Mouse (Mus musculus) midbrain, embryonic 15.5 days (tissue): Measurements from ENCODE around the gene Clec4f. TPM values are rescaled to one million over a fixed set of nuclear protein-coding genes. Genes with fewer than 3 reads are reported as not detected.

Experiments
- ATAC-seq: fragments of 200-750 bp; cut with Nextera tagmentation; replicated peaks from 2 replicates; pipeline ENCODE4 v1.8.0; 2017; ENCODE audit warnings: moderate TSS enrichment
- H3K27ac ChIP-seq: fragments of 300-500 bp; sonication (generic); 2 replicates; pipeline ENCODE4 v1.5.1; 2015; ENCODE audit warnings: mild to moderate bottlenecking, inconsistent platforms
- H3K27me3 ChIP-seq: fragments of 300-500 bp; sonication (generic); replicated peaks from 2 replicates; pipeline ENCODE4 v1.6.1; 2015; ENCODE audit warnings: inconsistent platforms
- H3K36me3 ChIP-seq: fragments of 300-500 bp; sonication (generic); replicated peaks from 2 replicates; pipeline ENCODE4 v1.6.1; 2015; ENCODE audit warnings: inconsistent platforms
- H3K4me1 ChIP-seq: fragments of 300-500 bp; sonication (generic); 2 replicates; pipeline ENCODE4 v1.6.1; 2015; ENCODE audit warnings: inconsistent platforms
- H3K4me2 ChIP-seq: fragments of 300-500 bp; sonication (generic); 2 replicates; pipeline ENCODE4 v1.6.1; 2015; ENCODE audit warnings: inconsistent platforms, mild to moderate bottlenecking, moderate library complexity
- H3K4me3 ChIP-seq: fragments of 300-500 bp; sonication (generic); 2 replicates; pipeline ENCODE4 v1.5.1; 2015; ENCODE audit warnings: mild to moderate bottlenecking, inconsistent platforms
- H3K9ac ChIP-seq: fragments of 300-500 bp; sonication (generic); 2 replicates; pipeline ENCODE4 v1.6.1; 2015; ENCODE audit warnings: mild to moderate bottlenecking, inconsistent platforms
- H3K9me3 ChIP-seq: fragments of 300-500 bp; sonication (generic); 2 replicates; pipeline ENCODE4 v1.6.1; 2016; ENCODE audit warnings: inconsistent platforms
- WGBS: fragments of 180-500 bp; shearing (Covaris S2); methylation state at CpG from one replicate; pipeline ENCODE4 v1.1.7; 2015; ENCODE audit warnings: mixed read lengths; 5-methylcytosine and 5-hydroxymethylcytosine counted together
- polyA plus RNA-seq: library from polyadenylated mRNA; unstranded; fragments of >200 nt; fragmentation: Nextera tagmentation; extraction: Ambion mirVana; gene quantifications from 2 replicates; pipeline ENCODE4 v1.2.1, GENCODE M21; 2015

Gene Clec4f
- polyA plus RNA-seq, 1 experiment from 2014 or later: not detected

GRCm38 (mm10) chr6:83619955-83620354 is 36.0 kb downstream of the Clec4f start:
- 71% methylated on average over 9 of the region's 9 CpGs for WGBS

GRCm38 (mm10) chr6:83617581-83618335 is 38.2 kb downstream of the Clec4f start:
- no peak for ATAC-seq
- H3K9ac ChIP-seq: no peak overlapping the region
- no peaks in the 10 kb centered on the region for H3K36me3 ChIP-seq
- H3K9me3 ChIP-seq: no peaks in the 10 kb centered on the region
- no peaks in the 10 kb centered on the region for H3K27me3 ChIP-seq
- no peaks in the 10 kb centered on the region for H3K4me1 ChIP-seq
- H3K4me2 ChIP-seq: no peak overlapping the region
- no peak overlapping the region for H3K4me3 ChIP-seq
- H3K27ac ChIP-seq: no peak overlapping the region
- 84% methylated on average over 15 of the region's 15 CpGs for WGBS

More at GRCm38 (mm10) chr6:83619955-83620354, 36.0 kb downstream of the Clec4f start:
- no peaks in the 10 kb centered on the region for H3K36me3 ChIP-seq
- no peaks in the 10 kb centered on the region for H3K9me3 ChIP-seq
- ATAC-seq: no peak
- no peaks in the 10 kb centered on the region for H3K27me3 ChIP-seq
- no peaks in the 10 kb centered on the region for H3K4me1 ChIP-seq
- no peak overlapping the region for H3K27ac ChIP-seq
- H3K4me2 ChIP-seq: no peak overlapping the region
- no peak overlapping the region for H3K4me3 ChIP-seq
- no peak overlapping the region for H3K9ac ChIP-seq

DNA sequence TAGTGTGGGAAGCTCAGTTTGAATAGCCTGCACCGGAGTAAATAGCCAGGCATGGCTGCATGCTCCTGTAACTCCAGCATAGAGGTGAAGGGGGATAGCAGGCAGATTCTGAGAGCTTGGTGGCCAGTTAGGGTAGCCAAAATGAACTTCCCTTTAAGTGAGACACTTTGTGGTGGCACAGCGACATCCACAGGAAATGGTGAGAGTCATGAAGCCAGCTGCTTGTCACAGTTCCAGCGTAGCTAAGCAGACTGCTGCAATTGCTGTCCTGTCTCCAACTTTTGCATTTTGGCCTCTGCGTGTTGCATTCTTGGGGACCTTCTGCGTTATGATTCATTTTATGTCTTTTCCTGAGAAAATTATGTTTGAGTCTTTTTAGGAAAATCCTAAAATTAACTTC is 39.5 kb downstream of the Clec4f start:
- no peak overlapping the region for H3K27ac ChIP-seq
- WGBS: 83% methylated on average over 5 of the region's 5 CpGs
- H3K4me2 ChIP-seq: no peak overlapping the region
- no peaks in the 10 kb centered on the region for H3K27me3 ChIP-seq
- no peak overlapping the region for H3K9ac ChIP-seq
- H3K4me1 ChIP-seq: no peaks in the 10 kb centered on the region
- H3K4me3 ChIP-seq: no peak overlapping the region
- no peaks in the 10 kb centered on the region for H3K36me3 ChIP-seq
- ATAC-seq: no peak
- no peaks in the 10 kb centered on the region for H3K9me3 ChIP-seq

DNA sequence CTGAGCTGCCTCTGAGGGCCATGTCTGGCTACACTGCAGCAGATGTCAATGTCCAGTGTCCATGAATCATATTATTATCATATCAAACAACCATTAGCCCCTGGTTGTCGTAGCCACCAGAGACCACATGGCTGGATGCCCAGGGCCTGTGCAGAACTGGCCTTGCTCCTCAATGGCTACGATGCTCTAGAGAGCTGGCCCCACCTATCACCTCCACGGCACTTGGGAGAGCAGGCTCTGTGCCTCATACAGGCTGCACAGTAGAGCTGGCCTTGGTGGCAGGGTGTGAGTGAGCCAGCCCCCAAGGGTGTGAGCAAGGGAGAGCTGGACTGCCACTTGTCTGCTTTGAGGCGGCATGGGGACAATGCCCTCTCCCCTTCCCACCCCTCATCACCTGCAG is 41.5 kb downstream of the Clec4f start:
- Histone ChIP-seq H3K9me3 (no peaks in the 10 kb centered on the region), H3K4me1 (no peaks in the 10 kb centered on the region), H3K4me3 (no peak overlapping the region), H3K27ac (no peak overlapping the region), H3K9ac (no peak overlapping the region), H3K27me3 (no peaks in the 10 kb centered on the region; the same call in 1 of the 2 replicates), H3K4me2 (no peak overlapping the region), H3K36me3 (no peaks in the 10 kb centered on the region)
- WGBS: 90% methylated on average over 4 of the region's 4 CpGs
- no peak for ATAC-seq

DNA sequence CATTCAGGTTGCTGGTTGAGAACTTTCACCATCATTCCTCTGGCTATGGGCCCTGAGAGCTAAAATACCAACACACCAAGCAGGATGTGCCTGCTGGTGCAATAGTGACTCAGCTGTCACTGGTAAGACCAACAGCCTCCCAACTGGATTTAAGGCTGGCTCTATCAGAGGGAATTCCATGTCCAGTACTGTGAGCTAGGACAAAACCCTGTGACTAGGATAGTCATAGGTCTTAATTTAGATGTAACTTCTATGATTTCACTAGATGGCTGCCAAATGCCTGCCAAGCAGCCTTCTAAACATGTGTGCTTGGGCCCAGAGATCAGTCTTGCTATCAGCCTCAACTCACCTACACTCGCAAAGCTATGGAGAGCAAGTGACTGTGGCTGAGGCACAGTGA is 43.0 kb downstream of the Clec4f start:
- H3K9ac ChIP-seq: no peak overlapping the region
- WGBS: 91% methylated on average over 1 of the region's 1 CpGs
- H3K4me1 ChIP-seq: no peaks in the 10 kb centered on the region
- no peaks in the 10 kb centered on the region for H3K36me3 ChIP-seq
- no peak for ATAC-seq
- no peaks in the 10 kb centered on the region for H3K9me3 ChIP-seq
- H3K27me3 ChIP-seq: no peaks in the 10 kb centered on the region; the same call in 1 of the 2 replicates
- H3K4me2 ChIP-seq: no peak overlapping the region
- H3K4me3 ChIP-seq: no peak overlapping the region
- H3K27ac ChIP-seq: no peak overlapping the region

DNA sequence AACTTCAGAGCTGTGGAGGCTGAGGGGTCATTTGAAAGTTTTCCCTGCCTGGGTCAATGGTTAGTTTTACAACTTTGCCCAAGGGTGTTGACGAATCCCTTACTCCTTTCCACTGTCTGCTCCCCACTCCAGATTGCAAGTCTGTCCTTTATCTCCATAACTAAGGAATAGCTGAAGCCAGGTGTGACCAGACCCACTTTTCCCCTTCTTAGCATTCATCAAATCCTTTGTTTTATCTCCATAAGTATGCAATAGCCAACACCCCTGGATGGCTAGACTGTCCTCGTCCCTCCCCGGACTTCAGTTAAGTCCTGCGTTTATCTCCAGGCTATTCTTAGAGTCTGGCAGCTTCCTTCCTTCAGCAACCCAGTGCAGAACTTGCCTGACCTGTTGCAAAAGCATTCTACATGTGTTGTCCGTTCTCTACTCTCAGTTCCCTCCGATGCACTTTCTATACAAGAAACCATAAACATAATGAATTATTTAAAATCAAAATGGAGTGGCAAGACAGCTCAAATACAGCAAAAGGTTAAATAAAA is 56.3 kb downstream of the Clec4f start:
- 91% methylated on average over 6 of the region's 6 CpGs for WGBS
- Histone ChIP-seq H3K9me3 (no peaks in the 10 kb centered on the region), H3K4me3 (no peak overlapping the region; the same call in 1 of the 2 replicates), H3K4me2 (0 out of 2 replicates have a peak overlapping the region, but pooled peaks have one; percentile 59), H3K4me1 (no peaks in the 10 kb centered on the region), H3K27ac (no peak overlapping the region), H3K36me3 (no peaks in the 10 kb centered on the region), H3K27me3 (no peaks in the 10 kb centered on the region), H3K9ac (no peak overlapping the region)
- ATAC-seq: no peak

DNA sequence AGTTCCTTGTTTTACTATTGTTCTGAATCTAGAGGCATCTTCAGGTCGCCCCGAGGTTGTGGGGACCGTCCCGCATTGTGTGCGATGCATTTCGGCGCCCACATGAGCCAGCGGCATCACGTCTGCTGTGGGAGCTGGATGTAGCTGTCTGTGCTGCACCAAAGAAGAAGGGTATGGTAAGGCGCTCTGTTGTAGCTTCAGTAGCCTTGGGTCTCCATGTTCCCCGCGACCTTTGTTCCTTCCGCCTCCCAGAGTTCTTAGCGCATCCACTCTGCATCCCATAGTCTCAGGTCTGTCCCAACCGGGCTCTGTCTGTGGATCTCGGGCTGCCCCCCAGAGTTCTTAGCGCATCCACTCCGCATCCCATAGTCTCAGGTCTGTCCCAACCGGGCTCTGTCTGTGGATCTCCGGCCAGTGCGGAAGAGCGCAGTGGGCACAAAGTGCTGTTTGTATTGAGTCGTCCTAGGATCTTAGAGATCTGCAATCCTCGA is 56.9 kb downstream of the Clec4f start:
- WGBS: 35% methylated on average over 24 of the region's 24 CpGs
- H3K9me3 ChIP-seq: no peaks in the 10 kb centered on the region
- H3K4me3 ChIP-seq: peak overlapping the region; percentile 38
- peak overlapping the region; percentile 32 for H3K9ac ChIP-seq
- no peaks in the 10 kb centered on the region for H3K27me3 ChIP-seq
- no peaks in the 10 kb centered on the region for H3K4me1 ChIP-seq
- no peaks in the 10 kb centered on the region for H3K36me3 ChIP-seq
- H3K27ac ChIP-seq: 0 out of 2 replicates have a peak overlapping the region, but pooled peaks have one; percentile 48
- peak overlapping the region; percentile 59 for H3K4me2 ChIP-seq
- ATAC-seq: peak; percentile 63; the same call in 1 of the 2 replicates

- Histone ChIP-seq H3K4me3 (peak overlapping the region; percentile 38), H3K36me3 (no peaks in the 10 kb centered on the region), H3K9ac (peak overlapping the region; percentile 32), H3K4me1 (no peaks in the 10 kb centered on the region), H3K27me3 (no peaks in the 10 kb centered on the region), H3K9me3 (no peaks in the 10 kb centered on the region), H3K27ac (no peak overlapping the region), H3K4me2 (peak overlapping the region; percentile 59)
- 9% methylated on average over 9 of the region's 9 CpGs for WGBS
- ATAC-seq: peak; percentile 45; the same call in 1 of the 2 replicates
Observed at GRCm38 (mm10) chr6:83598646-83599045, 57.3 kb downstream of the Clec4f start.

- ATAC-seq: no peak
- no peak overlapping the region for H3K4me3 ChIP-seq
- H3K4me2 ChIP-seq: no peak overlapping the region
- H3K36me3 ChIP-seq: no peaks in the 10 kb centered on the region
- no peak overlapping the region for H3K9ac ChIP-seq
- WGBS: 69% methylated on average over 3 of the region's 3 CpGs
- H3K4me1 ChIP-seq: no peaks in the 10 kb centered on the region
- no peaks in the 10 kb centered on the region for H3K9me3 ChIP-seq
- no peak overlapping the region for H3K27ac ChIP-seq
- no peaks in the 10 kb centered on the region for H3K27me3 ChIP-seq
Observed at GRCm38 (mm10) chr6:83597988-83598387, 58.0 kb downstream of the Clec4f start.

- WGBS: 82% methylated on average over 2 of the region's 2 CpGs
- Histone ChIP-seq H3K9ac (no peak overlapping the region), H3K4me2 (no peak overlapping the region), H3K9me3 (no peaks in the 10 kb centered on the region), H3K36me3 (no peaks in the 10 kb centered on the region), H3K27me3 (no peaks in the 10 kb centered on the region), H3K4me3 (no peak overlapping the region), H3K4me1 (no peaks in the 10 kb centered on the region), H3K27ac (no peak overlapping the region)
- no peak for ATAC-seq
Observed at GRCm38 (mm10) chr6:83595035-83595434, 61.0 kb downstream of the Clec4f start.
